Mouse (Mus musculus) liver, embryonic 13.5 days (tissue): ENCODE results near the gene Ccdc149. TPM values are rescaled to one million over a fixed set of nuclear protein-coding genes. Genes with fewer than 3 reads are reported as not detected.

ENCODE experiments used
- ATAC-seq: fragments of 200-750 bp; cut with Nextera tagmentation; 2 replicates; pipeline ENCODE4 v1.8.0; 2017; ENCODE audit warnings: low read depth, mild to moderate bottlenecking, moderate number of reproducible peaks, moderate library complexity
- DNase-seq: peaks from one replicate; pipeline ENCODE4 v3.0.0; 2022
- H3K27ac ChIP-seq: fragments of 300-500 bp; sonication (generic); 2 replicates; pipeline ENCODE4 v1.5.1; 2015; ENCODE audit warnings: moderate library complexity, mild to moderate bottlenecking, inconsistent platforms
- H3K27me3 ChIP-seq: fragments of 300-500 bp; sonication (generic); 2 replicates; pipeline ENCODE4 v1.6.1; 2015; ENCODE audit warnings: mild to moderate bottlenecking, inconsistent platforms
- H3K36me3 ChIP-seq: fragments of 300-500 bp; sonication (generic); 2 replicates; pipeline ENCODE4 v1.6.1; 2015; ENCODE audit warnings: mild to moderate bottlenecking, inconsistent platforms
- H3K4me1 ChIP-seq: fragments of 300-500 bp; sonication (generic); replicated peaks from 2 replicates; pipeline ENCODE4 v1.6.1; 2015; ENCODE audit warnings: inconsistent platforms
- H3K4me2 ChIP-seq: fragments of 300-500 bp; sonication (generic); 2 replicates; pipeline ENCODE4 v1.6.1; 2015; ENCODE audit warnings: inconsistent platforms, mild to moderate bottlenecking, moderate library complexity
- H3K4me3 ChIP-seq: fragments of 300-500 bp; sonication (generic); replicated peaks from 2 replicates; pipeline ENCODE4 v1.5.1; 2015; ENCODE audit warnings: mild to moderate bottlenecking, inconsistent platforms
- H3K9ac ChIP-seq: fragments of 300-500 bp; sonication (generic); 2 replicates; pipeline ENCODE4 v1.6.1; 2015; ENCODE audit warnings: mild to moderate bottlenecking, inconsistent platforms
- H3K9me3 ChIP-seq: fragments of 300-500 bp; sonication (generic); replicated peaks from 2 replicates; pipeline ENCODE4 v1.6.1; 2016; ENCODE audit warnings: inconsistent platforms
- WGBS: fragments of 180-500 bp; shearing (Covaris S2); methylation state at CpG from one replicate; pipeline ENCODE4 v1.1.7; 2015; ENCODE audit not compliant: insufficient replicate concordance; 5-methylcytosine and 5-hydroxymethylcytosine counted together
- polyA plus RNA-seq: library from polyadenylated mRNA; unstranded; fragments of >200 nt; fragmentation: Nextera tagmentation; extraction: Ambion mirVana; gene quantifications from 2 replicates; pipeline ENCODE4 v1.2.1, GENCODE M21; 2015

Gene Ccdc149
- polyA plus RNA-seq, 1 experiment from 2014 or later, result 0.62 TPM

- 42% methylated on average over 3 of the region's 3 CpGs for WGBS
- ATAC-seq, result no peak
These were observed 59.8 kb downstream of the Ccdc149 start for GRCm38 (mm10) chr5:52411567-52411966.

GRCm38 (mm10) chr5:52410197-52410596, 61.1 kb downstream of the Ccdc149 start:
- no peak for ATAC-seq
- Histone ChIP-seq H3K9ac (no peak overlapping the region), H3K36me3 (no peaks in the 10 kb centered on the region), H3K4me2 (no peak overlapping the region), H3K27me3 (no peaks in the 10 kb centered on the region), H3K27ac (no peak overlapping the region), H3K4me1 (no peaks in the 10 kb centered on the region), H3K9me3 (no peaks in the 10 kb centered on the region), H3K4me3 (no peak overlapping the region)
- DNase-seq, result no peak
- WGBS, result 80% methylated on average over 12 of the region's 12 CpGs

More at GRCm38 (mm10) chr5:52411567-52411966, 59.8 kb downstream of the Ccdc149 start:
- Histone ChIP-seq H3K4me1 (no peaks in the 10 kb centered on the region), H3K27me3 (no peaks in the 10 kb centered on the region), H3K27ac (no peak overlapping the region), H3K9me3 (no peaks in the 10 kb centered on the region), H3K4me3 (no peak overlapping the region), H3K36me3 (no peaks in the 10 kb centered on the region), H3K4me2 (no peak overlapping the region), H3K9ac (no peak overlapping the region)
- no peak for DNase-seq

GRCm38 (mm10) chr5:52408668-52409315, 62.5 kb downstream of the Ccdc149 start:
- H3K9me3 ChIP-seq, result no peaks in the 10 kb centered on the region
- no peaks in the 10 kb centered on the region for H3K4me1 ChIP-seq
- no peak overlapping the region for H3K4me2 ChIP-seq
- no peak overlapping the region for H3K27ac ChIP-seq
- H3K36me3 ChIP-seq, result no peaks in the 10 kb centered on the region
- no peak overlapping the region for H3K9ac ChIP-seq
- ATAC-seq (no peak), DNase-seq (no peak)
- no peak overlapping the region for H3K4me3 ChIP-seq
- 52% methylated on average over 7 of the region's 7 CpGs for WGBS
- no peaks in the 10 kb centered on the region for H3K27me3 ChIP-seq

- Histone ChIP-seq H3K9ac (no peak overlapping the region), H3K4me3 (no peak overlapping the region), H3K4me2 (no peak overlapping the region), H3K27ac (no peak overlapping the region), H3K27me3 (no peaks in the 10 kb centered on the region), H3K9me3 (no peaks in the 10 kb centered on the region), H3K36me3 (no peaks in the 10 kb centered on the region), H3K4me1 (no peaks in the 10 kb centered on the region)
- DNase-seq, result no peak
- ATAC-seq, result no peak
- 71% methylated on average over 8 of the region's 8 CpGs for WGBS
These were observed 66.9 kb downstream of the Ccdc149 start for GRCm38 (mm10) chr5:52404373-52404772.

- no peaks in the 10 kb centered on the region for H3K36me3 ChIP-seq
- H3K27ac ChIP-seq, result no peak overlapping the region
- no peak overlapping the region for H3K4me2 ChIP-seq
- H3K9me3 ChIP-seq, result no peaks in the 10 kb centered on the region
- 60% methylated on average over 4 of the region's 4 CpGs for WGBS
- H3K9ac ChIP-seq, result no peak overlapping the region
- no peaks in the 10 kb centered on the region for H3K4me1 ChIP-seq
- no peak for DNase-seq
- no peak for ATAC-seq
- no peak overlapping the region for H3K4me3 ChIP-seq
- no peaks in the 10 kb centered on the region for H3K27me3 ChIP-seq
These were observed 77.6 kb downstream of the Ccdc149 start for GRCm38 (mm10) chr5:52393756-52394155.

GRCm38 (mm10) chr5:52391471-52391870, 79.8 kb downstream of the Ccdc149 start:
- H3K4me2 ChIP-seq, result no peak overlapping the region
- no peaks in the 10 kb centered on the region for H3K4me1 ChIP-seq
- WGBS, result 82% methylated on average over 16 of the region's 16 CpGs

GRCm38 (mm10) chr5:52390381-52390780, 80.9 kb downstream of the Ccdc149 start:
- ATAC-seq, result no peak
- 53% methylated on average over 6 of the region's 6 CpGs for WGBS
- H3K4me1 ChIP-seq, result no peaks in the 10 kb centered on the region

More at GRCm38 (mm10) chr5:52391471-52391870, 79.8 kb downstream of the Ccdc149 start:
- Histone ChIP-seq H3K4me3 (no peak overlapping the region), H3K36me3 (no peaks in the 10 kb centered on the region), H3K9ac (no peak overlapping the region), H3K27ac (no peak overlapping the region), H3K9me3 (no peaks in the 10 kb centered on the region), H3K27me3 (no peaks in the 10 kb centered on the region)
- DNase-seq, result no peak
- ATAC-seq, result no peak

GRCm38 (mm10) chr5:52388092-52388749, 83.1 kb downstream of the Ccdc149 start:
- DNase-seq, result no peak
- no peak overlapping the region for H3K4me3 ChIP-seq
- WGBS, result 52% methylated on average over 7 of the region's 7 CpGs

More at GRCm38 (mm10) chr5:52390381-52390780, 80.9 kb downstream of the Ccdc149 start:
- Histone ChIP-seq H3K27ac (no peak overlapping the region), H3K9ac (no peak overlapping the region), H3K4me3 (no peak overlapping the region), H3K36me3 (no peaks in the 10 kb centered on the region), H3K27me3 (no peaks in the 10 kb centered on the region), H3K4me2 (no peak overlapping the region), H3K9me3 (no peaks in the 10 kb centered on the region)
- DNase-seq, result no peak

GRCm38 (mm10) chr5:52386016-52386415, 85.3 kb downstream of the Ccdc149 start:
- DNase-seq (no peak), ATAC-seq (no peak)
- Histone ChIP-seq H3K9me3 (no peaks in the 10 kb centered on the region), H3K4me3 (no peak overlapping the region), H3K27ac (no peak overlapping the region), H3K4me2 (no peak overlapping the region), H3K4me1 (no peaks in the 10 kb centered on the region), H3K27me3 (no peaks in the 10 kb centered on the region), H3K9ac (no peak overlapping the region), H3K36me3 (no peaks in the 10 kb centered on the region)
- whole genome bisulfite sequencing, result 49% methylated on average over 2 of the region's 2 CpGs

More at GRCm38 (mm10) chr5:52388092-52388749, 83.1 kb downstream of the Ccdc149 start:
- H3K4me2 ChIP-seq, result no peak overlapping the region
- H3K27ac ChIP-seq, result no peak overlapping the region
- H3K36me3 ChIP-seq, result no peaks in the 10 kb centered on the region
- ATAC-seq, result no peak
- no peaks in the 10 kb centered on the region for H3K27me3 ChIP-seq
- no peaks in the 10 kb centered on the region for H3K9me3 ChIP-seq
- no peaks in the 10 kb centered on the region for H3K4me1 ChIP-seq
- H3K9ac ChIP-seq, result no peak overlapping the region

- Histone ChIP-seq H3K27ac (no peak overlapping the region), H3K9me3 (no peaks in the 10 kb centered on the region), H3K36me3 (no peaks in the 10 kb centered on the region), H3K27me3 (no peaks in the 10 kb centered on the region), H3K4me3 (no peak overlapping the region), H3K9ac (no peak overlapping the region), H3K4me2 (no peak overlapping the region), H3K4me1 (no peaks in the 10 kb centered on the region)
- 68% methylated on average over 5 of the region's 5 CpGs for WGBS
- ATAC-seq (no peak), DNase-seq (no peak)
These were observed 87.6 kb downstream of the Ccdc149 start for GRCm38 (mm10) chr5:52383748-52384147.

- DNase-seq (no peak), ATAC-seq (no peak)
- WGBS, result 74% methylated on average over 8 of the region's 8 CpGs
- Histone ChIP-seq H3K9me3 (no peaks in the 10 kb centered on the region), H3K27me3 (no peaks in the 10 kb centered on the region), H3K27ac (no peak overlapping the region), H3K4me2 (no peak overlapping the region), H3K4me3 (no peak overlapping the region), H3K36me3 (no peaks in the 10 kb centered on the region), H3K9ac (no peak overlapping the region), H3K4me1 (no peaks in the 10 kb centered on the region)
These were observed 88.5 kb downstream of the Ccdc149 start for GRCm38 (mm10) chr5:52382837-52383236.

- H3K27ac ChIP-seq, result no peak overlapping the region
- no peak overlapping the region for H3K4me2 ChIP-seq
- no peak overlapping the region for H3K4me3 ChIP-seq
- H3K9ac ChIP-seq, result no peak overlapping the region
- no peaks in the 10 kb centered on the region for H3K27me3 ChIP-seq
- H3K36me3 ChIP-seq, result no peaks in the 10 kb centered on the region
- no peak for ATAC-seq
- no peak for DNase-seq
- no peaks in the 10 kb centered on the region for H3K9me3 ChIP-seq
- H3K4me1 ChIP-seq, result no peaks in the 10 kb centered on the region
- WGBS, result 76% methylated on average over 9 of the region's 9 CpGs
These were observed 95.5 kb downstream of the Ccdc149 start for GRCm38 (mm10) chr5:52375847-52376246.
